Mouse (Mus musculus) erythroblast, adult 5-6 weeks (primary cell): Measurements from ENCODE around the gene Rfx4. TPM values are rescaled to one million over a fixed set of nuclear protein-coding genes. Genes with fewer than 3 reads are reported as not detected.

Experiments used
- ATAC-seq: replicated peaks from 2 replicates; pipeline ENCODE4 v1.8.0; 2016; ENCODE audit warnings: moderate number of reproducible peaks, mild to moderate bottlenecking, moderate TSS enrichment, inconsistent platforms; ENCODE audit not compliant: poor library complexity, low FRiP score, severe bottlenecking
- total RNA-seq, 2 experiments: library from RNA; stranded (forward) in 1 of 2; stranded (reverse) in 1 of 2; fragments of 150-400 nt in 1 of 2; fragments of 200-764, 138-1000 nt in 1 of 2; gene quantifications; 2 replicates each; pipeline versions ENCODE4 v1.2.3 to v1.2.4; 2015 to 2017; ENCODE audit warnings: low replicate concordance in 2 of 2

The Rfx4 gene
- total RNA-seq, 2 experiments from 2014 or later: 0.77 TPM; not detected in 1

GRCm38 (mm10) chr10:84807206-84807605 lies 51.3 kb downstream of the Rfx4 start:
- ATAC-seq: no peak

- ATAC-seq: no peak
Observed at GRCm38 (mm10) chr10:84810030-84810849, 54.4 kb downstream of the Rfx4 start.

GRCm38 (mm10) chr10:84811171-84811912 lies 55.5 kb downstream of the Rfx4 start:
- ATAC-seq: no peak

GRCm38 (mm10) chr10:84811913-84812295 lies 56.0 kb downstream of the Rfx4 start:
- ATAC-seq: no peak

GRCm38 (mm10) chr10:84815676-84816436 lies 60.0 kb downstream of the Rfx4 start:
- ATAC-seq: no peak

GRCm38 (mm10) chr10:84817086-84817869 lies 61.4 kb downstream of the Rfx4 start:
- ATAC-seq: no peak

- no peak for ATAC-seq
Observed at GRCm38 (mm10) chr10:84819669-84820068, 63.8 kb downstream of the Rfx4 start.

- ATAC-seq: no peak
Observed at GRCm38 (mm10) chr10:84820230-84820629, 64.4 kb downstream of the Rfx4 start.

GRCm38 (mm10) chr10:84822741-84823151 lies 66.9 kb downstream of the Rfx4 start:
- no peak for ATAC-seq

GRCm38 (mm10) chr10:84823621-84824020 lies 67.8 kb downstream of the Rfx4 start:
- ATAC-seq: no peak

GRCm38 (mm10) chr10:84829009-84829408 lies 73.1 kb downstream of the Rfx4 start:
- no peak for ATAC-seq

- ATAC-seq: no peak
Observed at GRCm38 (mm10) chr10:84835596-84835995, 79.7 kb downstream of the Rfx4 start.

GRCm38 (mm10) chr10:84836104-84836503 lies 80.2 kb downstream of the Rfx4 start:
- ATAC-seq: no peak

GRCm38 (mm10) chr10:84837355-84837754 lies 81.5 kb downstream of the Rfx4 start:
- ATAC-seq: no peak

GRCm38 (mm10) chr10:84838850-84839473 lies 83.1 kb downstream of the Rfx4 start:
- no peak for ATAC-seq

- ATAC-seq: no peak
Observed at GRCm38 (mm10) chr10:84846638-84847037, 90.8 kb downstream of the Rfx4 start.

- ATAC-seq: 0 out of 2 replicates have a peak, but pooled peaks have one; percentile 44
Observed at GRCm38 (mm10) chr10:84851981-84852979, 96.4 kb downstream of the Rfx4 start.

- no peak for ATAC-seq
Observed at GRCm38 (mm10) chr10:84854059-84854458, 98.2 kb downstream of the Rfx4 start.
